Mouse (Mus musculus): ENCODE measurements around the gene Tiam2.

- TF ChIP-seq CTCF (IDR thresholded peaks at IDR 0.05; ENCODE audit: borderline replicate concordance, insufficient read depth, low read depth, low read length): no peak
- TF ChIP-seq POLR2A (IDR thresholded peaks at IDR 0.05; ENCODE audit: borderline replicate concordance, insufficient read depth, low read length): no peak
Observed at GRCm38 (mm10) chr17:3428659-3429058, 102.3 kb downstream of the Tiam2 start.

Data from cerebellum, adult 2 months (tissue).